Mouse (Mus musculus): ENCODE results near the gene Pctp. TPM values are rescaled to one million over a fixed set of nuclear protein-coding genes. Genes with fewer than 3 reads are reported as not detected.
A peak's percentile ranks its signal among the peaks of the same experiment; 100 is the strongest.

Pctp gene
- polyA plus RNA-seq, 1 experiment = 9.9 TPM

GRCm38 (mm10) chr11:90034646-90035045 is 32.0 kb upstream of the Pctp start:
- Histone ChIP-seq H3K27ac (ENCODE audit: control insufficient read depth, insufficient read depth, low read depth, low read length, poor library complexity) (no peak overlapping the region), H3K4me3 (replicated peaks; ENCODE audit: control insufficient read depth, low read depth, low read length) (no peak overlapping the region), H3K4me1 (ENCODE audit: control insufficient read depth, insufficient read depth, low read length) (no peaks in the 10 kb centered on the region)
- 78% methylated on average over 12 of the region's 12 CpGs for WGBS
- TF ChIP-seq CTCF (IDR thresholded peaks at IDR 0.05; ENCODE audit: control insufficient read depth, insufficient read depth, low read length) (no peak), POLR2A (IDR thresholded peaks at IDR 0.05; ENCODE audit: borderline replicate concordance, control insufficient read depth, low read depth, low read length) (no peak)

DNA sequence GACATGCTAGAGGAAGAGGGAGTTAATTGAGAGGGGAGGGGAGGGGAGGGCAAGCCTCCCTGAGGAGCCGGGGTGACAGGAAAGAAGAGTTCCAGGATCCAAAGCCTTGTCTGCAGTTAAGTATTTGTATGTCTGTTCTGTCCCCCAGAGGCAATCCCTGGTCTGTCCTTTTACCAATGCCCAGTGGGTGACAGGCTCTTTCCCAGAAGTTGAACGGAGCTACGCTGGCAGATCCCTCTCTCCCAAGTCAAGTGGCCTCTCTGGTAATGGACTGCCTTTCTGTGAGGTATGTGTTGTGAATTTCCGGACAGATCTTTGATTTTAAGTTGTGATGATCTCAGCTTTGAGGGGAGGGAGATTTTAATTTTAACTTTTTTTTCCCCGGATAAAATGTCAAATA is 30.7 kb upstream of the Pctp start:
- TF ChIP-seq POLR2A (IDR thresholded peaks at IDR 0.05; ENCODE audit: borderline replicate concordance, control insufficient read depth, low read depth, low read length) = no peak
- no peak for TF ChIP-seq CTCF (IDR thresholded peaks at IDR 0.05; ENCODE audit: control insufficient read depth, insufficient read depth, low read length)
- H3K4me3 ChIP-seq (replicated peaks; ENCODE audit: control insufficient read depth, low read depth, low read length) = no peak overlapping the region
- 65% methylated on average over 5 of the region's 5 CpGs for WGBS
- H3K27ac ChIP-seq (ENCODE audit: control insufficient read depth, insufficient read depth, low read depth, low read length, poor library complexity) = no peak overlapping the region
- no peaks in the 10 kb centered on the region for H3K4me1 ChIP-seq (ENCODE audit: control insufficient read depth, insufficient read depth, low read length)

DNA sequence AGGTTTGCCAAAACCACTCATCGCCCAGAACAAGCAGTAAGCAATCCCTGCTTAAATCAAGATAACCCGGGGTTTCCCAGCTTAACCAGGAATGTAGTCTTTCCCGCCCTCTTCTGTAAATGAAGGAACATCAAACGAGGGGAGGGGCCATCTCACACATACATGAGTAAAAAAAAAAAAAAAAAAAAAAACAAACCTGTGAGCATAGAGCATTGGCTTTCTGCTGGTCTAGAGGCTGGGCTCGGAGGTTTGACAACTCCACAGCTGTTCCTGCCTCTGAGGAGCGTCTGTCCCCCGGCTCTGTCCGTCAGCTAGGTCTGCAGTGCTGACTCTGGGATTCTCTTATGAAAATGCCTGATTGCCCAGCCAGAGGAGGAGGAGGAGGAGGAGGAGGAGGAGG is 30.1 kb upstream of the Pctp start:
- TF ChIP-seq CTCF (IDR thresholded peaks at IDR 0.05; ENCODE audit: control insufficient read depth, insufficient read depth, low read length) = no peak
- TF ChIP-seq POLR2A (IDR thresholded peaks at IDR 0.05; ENCODE audit: borderline replicate concordance, control insufficient read depth, low read depth, low read length) = no peak
- Histone ChIP-seq H3K4me1 (ENCODE audit: control insufficient read depth, insufficient read depth, low read length) (no peaks in the 10 kb centered on the region), H3K27ac (ENCODE audit: control insufficient read depth, insufficient read depth, low read depth, low read length, poor library complexity) (no peak overlapping the region), H3K4me3 (replicated peaks; ENCODE audit: control insufficient read depth, low read depth, low read length) (no peak overlapping the region)
- 48% methylated on average over 8 of the region's 8 CpGs for WGBS

GRCm38 (mm10) chr11:90031076-90031475 is 28.4 kb upstream of the Pctp start:
- no peak overlapping the region for H3K4me3 ChIP-seq (replicated peaks; ENCODE audit: control insufficient read depth, low read depth, low read length)
- WGBS = 54% methylated on average over 7 of the region's 7 CpGs

GRCm38 (mm10) chr11:90030557-90030956 is 27.9 kb upstream of the Pctp start:
- WGBS = under 1% methylated on average over 15 of the region's 15 CpGs
- H3K4me3 ChIP-seq (replicated peaks; ENCODE audit: control insufficient read depth, low read depth, low read length) = no peak overlapping the region

More at GRCm38 (mm10) chr11:90031076-90031475, 28.4 kb upstream of the Pctp start:
- H3K4me1 ChIP-seq (ENCODE audit: control insufficient read depth, insufficient read depth, low read length) = no peaks in the 10 kb centered on the region
- H3K27ac ChIP-seq (ENCODE audit: control insufficient read depth, insufficient read depth, low read depth, low read length, poor library complexity) = no peak overlapping the region
- TF ChIP-seq CTCF (IDR thresholded peaks at IDR 0.05; ENCODE audit: control insufficient read depth, insufficient read depth, low read length) (no peak), POLR2A (IDR thresholded peaks at IDR 0.05; ENCODE audit: borderline replicate concordance, control insufficient read depth, low read depth, low read length) (no peak)

DNA sequence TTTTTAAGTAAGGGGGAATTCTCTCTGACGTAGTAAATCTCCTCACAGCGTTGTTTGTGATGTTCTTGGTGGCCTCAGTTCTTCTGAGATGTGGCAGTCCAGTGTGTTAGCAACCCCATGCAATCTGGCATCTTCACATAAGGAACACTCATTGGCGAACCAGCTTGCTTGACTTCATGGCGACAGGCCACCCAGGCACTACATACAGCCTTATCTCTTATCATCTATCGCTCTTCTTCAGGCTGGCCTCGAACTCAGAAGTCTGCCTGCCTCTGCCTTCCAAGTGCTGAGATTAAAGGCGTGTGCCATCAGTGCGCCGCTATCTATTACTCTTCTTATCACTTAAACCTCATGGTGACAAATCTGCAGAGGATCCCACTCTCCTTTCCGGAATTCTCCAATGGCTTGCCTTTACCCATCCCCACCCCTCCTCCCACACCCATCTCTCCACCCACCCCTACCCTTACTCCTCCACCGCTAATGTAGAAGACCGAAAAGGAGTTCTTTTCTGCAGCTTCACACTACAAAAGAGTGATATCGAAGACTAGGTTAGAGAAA is 27.2 kb upstream of the Pctp start, which contains the start of gene Tmem100:
Tmem100 (plus strand) TSS at position 508 of the 558 bp plus-strand sequence.
- TF ChIP-seq CTCF (IDR thresholded peaks at IDR 0.05; ENCODE audit: control insufficient read depth, insufficient read depth, low read length) (no peak), POLR2A (IDR thresholded peaks at IDR 0.05; ENCODE audit: borderline replicate concordance, control insufficient read depth, low read depth, low read length) (no peak)
- Histone ChIP-seq H3K4me1 (ENCODE audit: control insufficient read depth, insufficient read depth, low read length) (no peaks in the 10 kb centered on the region), H3K27ac (ENCODE audit: control insufficient read depth, insufficient read depth, low read depth, low read length, poor library complexity) (no peak within 1 kb of the TSS), H3K4me3 (replicated peaks; ENCODE audit: control insufficient read depth, low read depth, low read length) (peak within 1 kb of the TSS; percentile 51)
- WGBS = 23% methylated on average over 13 of the region's 13 CpGs

More at GRCm38 (mm10) chr11:90030557-90030956, 27.9 kb upstream of the Pctp start:
- Histone ChIP-seq H3K4me1 (ENCODE audit: control insufficient read depth, insufficient read depth, low read length) (no peaks in the 10 kb centered on the region), H3K27ac (ENCODE audit: control insufficient read depth, insufficient read depth, low read depth, low read length, poor library complexity) (no peak overlapping the region)
- TF ChIP-seq POLR2A (IDR thresholded peaks at IDR 0.05; ENCODE audit: borderline replicate concordance, control insufficient read depth, low read depth, low read length) (no peak), CTCF (IDR thresholded peaks at IDR 0.05; ENCODE audit: control insufficient read depth, insufficient read depth, low read length) (no peak)

DNA sequence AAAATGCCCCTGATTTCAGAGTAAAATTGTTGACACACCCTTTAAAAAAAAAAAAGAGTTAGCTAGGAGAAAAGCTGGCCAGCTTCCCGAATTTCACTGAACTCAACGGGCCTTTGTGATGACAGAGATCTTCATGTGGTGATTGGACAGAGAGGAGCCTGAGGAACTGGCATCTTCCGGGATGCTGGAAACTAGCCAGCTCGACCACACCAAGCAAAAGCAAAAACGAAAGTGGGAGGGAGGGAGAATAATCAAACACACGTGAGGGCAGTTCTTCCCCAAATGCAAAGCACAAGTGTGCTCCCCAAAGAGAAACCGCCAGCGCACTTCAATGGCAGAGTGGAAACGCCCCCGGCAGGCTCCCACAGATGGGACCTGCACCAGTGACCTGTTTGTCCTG is 26.7 kb upstream of the Pctp start:
- Histone ChIP-seq H3K27ac (ENCODE audit: control insufficient read depth, insufficient read depth, low read depth, low read length, poor library complexity) (no peak overlapping the region), H3K4me1 (ENCODE audit: control insufficient read depth, insufficient read depth, low read length) (no peaks in the 10 kb centered on the region), H3K4me3 (replicated peaks; ENCODE audit: control insufficient read depth, low read depth, low read length) (peak overlapping the region; percentile 51)
- no peak for TF ChIP-seq POLR2A (IDR thresholded peaks at IDR 0.05; ENCODE audit: borderline replicate concordance, control insufficient read depth, low read depth, low read length)
- no peak for TF ChIP-seq CTCF (IDR thresholded peaks at IDR 0.05; ENCODE audit: control insufficient read depth, insufficient read depth, low read length)
- 4% methylated on average over 10 of the region's 10 CpGs for WGBS

DNA sequence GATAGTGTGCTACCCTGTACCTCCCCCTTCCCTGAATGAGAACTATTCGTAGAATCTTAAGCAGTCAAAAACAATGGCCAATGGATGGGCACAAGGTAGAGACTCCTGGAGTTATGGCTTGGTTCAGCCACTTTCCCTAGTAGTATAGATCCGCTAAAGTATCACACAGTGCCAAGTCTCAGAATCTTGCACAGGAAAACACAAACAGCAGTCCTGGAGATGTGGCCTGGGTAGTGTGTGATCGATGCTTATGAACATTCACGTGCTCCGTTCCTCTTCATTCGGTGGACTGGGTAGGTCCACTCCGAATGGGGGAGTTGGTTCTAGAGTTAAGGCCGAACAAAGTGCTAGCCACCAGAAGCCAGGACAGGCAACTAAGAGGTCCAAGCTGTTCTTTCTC is 26.1 kb upstream of the Pctp start:
- no peak overlapping the region for H3K4me3 ChIP-seq (replicated peaks; ENCODE audit: control insufficient read depth, low read depth, low read length)
- H3K4me1 ChIP-seq (ENCODE audit: control insufficient read depth, insufficient read depth, low read length) = no peaks in the 10 kb centered on the region
- H3K27ac ChIP-seq (ENCODE audit: control insufficient read depth, insufficient read depth, low read depth, low read length, poor library complexity) = no peak overlapping the region
- 86% methylated on average over 8 of the region's 8 CpGs for WGBS
- TF ChIP-seq POLR2A (IDR thresholded peaks at IDR 0.05; ENCODE audit: borderline replicate concordance, control insufficient read depth, low read depth, low read length) (no peak), CTCF (IDR thresholded peaks at IDR 0.05; ENCODE audit: control insufficient read depth, insufficient read depth, low read length) (no peak)

- H3K4me3 ChIP-seq (replicated peaks; ENCODE audit: control insufficient read depth, low read depth, low read length) = no peak overlapping the region
- no peak for TF ChIP-seq POLR2A (IDR thresholded peaks at IDR 0.05; ENCODE audit: borderline replicate concordance, control insufficient read depth, low read depth, low read length)
- TF ChIP-seq CTCF (IDR thresholded peaks at IDR 0.05; ENCODE audit: control insufficient read depth, insufficient read depth, low read length) = no peak
- no peaks in the 10 kb centered on the region for H3K4me1 ChIP-seq (ENCODE audit: control insufficient read depth, insufficient read depth, low read length)
- 70% methylated on average over 7 of the region's 7 CpGs for WGBS
- no peak overlapping the region for H3K27ac ChIP-seq (ENCODE audit: control insufficient read depth, insufficient read depth, low read depth, low read length, poor library complexity)
These were observed 24.5 kb upstream of the Pctp start for GRCm38 (mm10) chr11:90027216-90027615.
